Mouse (Mus musculus) hematopoietic stem cell, adult 5-6 weeks (primary cell): ENCODE results near the gene Hipk1. TPM values are rescaled to one million over a fixed set of nuclear protein-coding genes. Genes with fewer than 3 reads are reported as not detected.

Experiments used
- ATAC-seq, 2 experiments: fragments of 125-278 bp in 1 of 2; replicated peaks in 1 of 2; 2 replicates each; pipeline ENCODE4 v1.8.0; 2016 to 2017; ENCODE audit warnings: inconsistent platforms in 2 of 2, mild to moderate bottlenecking in 2 of 2, moderate number of reproducible peaks in 2 of 2, low read depth in 1 of 2, moderate TSS enrichment in 1 of 2; ENCODE audit not compliant: low FRiP score in 2 of 2, poor library complexity in 2 of 2, severe bottlenecking in 2 of 2, insufficient read depth in 1 of 2, low TSS enrichment in 1 of 2
- total RNA-seq: library from RNA; stranded (forward); fragments of 172-1452, 232-1000 nt; gene quantifications from 2 replicates; pipeline ENCODE4 v1.2.3, GENCODE M21; 2017

Hipk1 gene
- total RNA-seq, 1 experiment from 2014 or later = 128 TPM

DNA sequence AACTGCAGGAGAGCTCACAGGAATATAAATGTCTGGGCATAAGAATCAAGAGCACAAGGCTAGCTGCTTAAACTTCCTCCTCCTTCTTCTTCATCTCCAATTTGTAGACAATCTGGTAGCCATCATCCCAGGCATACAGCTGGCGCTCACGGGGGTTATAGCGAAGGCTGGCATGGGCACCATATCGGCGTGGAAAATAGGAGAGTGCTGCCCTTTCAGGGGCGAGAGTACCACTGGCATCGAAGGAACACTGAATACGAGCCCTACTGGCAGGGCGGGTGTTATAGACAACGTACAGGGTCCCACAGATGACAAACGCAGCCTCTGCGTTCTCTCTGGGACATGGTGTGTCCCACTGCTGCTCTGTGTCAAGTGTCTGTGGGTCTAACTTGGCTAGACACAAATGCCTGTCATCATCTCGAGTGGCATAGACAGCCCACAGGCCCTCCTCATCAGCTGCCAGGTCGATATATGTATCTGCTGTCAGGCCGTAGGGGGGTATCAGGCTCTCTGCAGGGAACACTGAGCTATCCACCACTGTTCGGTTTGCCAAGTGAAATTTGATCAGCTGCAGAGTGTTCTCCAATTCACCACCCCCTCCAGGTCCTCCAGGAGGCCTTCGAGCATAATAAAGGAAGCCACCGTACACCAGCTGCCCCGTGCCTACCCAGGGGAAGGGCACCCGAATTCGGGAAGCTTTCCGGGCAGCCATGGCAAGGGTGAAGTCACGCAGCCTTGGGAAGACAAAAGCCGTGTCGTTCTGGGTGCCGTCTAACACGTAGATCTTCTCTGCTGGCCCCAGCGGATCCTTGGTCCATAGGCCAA lies 55.4 kb downstream of the Hipk1 start:
- ATAC-seq = no peak

- no peak for ATAC-seq
Measured at GRCm38 (mm10) chr3:103734696-103735519, 56.5 kb downstream of the Hipk1 start.

DNA sequence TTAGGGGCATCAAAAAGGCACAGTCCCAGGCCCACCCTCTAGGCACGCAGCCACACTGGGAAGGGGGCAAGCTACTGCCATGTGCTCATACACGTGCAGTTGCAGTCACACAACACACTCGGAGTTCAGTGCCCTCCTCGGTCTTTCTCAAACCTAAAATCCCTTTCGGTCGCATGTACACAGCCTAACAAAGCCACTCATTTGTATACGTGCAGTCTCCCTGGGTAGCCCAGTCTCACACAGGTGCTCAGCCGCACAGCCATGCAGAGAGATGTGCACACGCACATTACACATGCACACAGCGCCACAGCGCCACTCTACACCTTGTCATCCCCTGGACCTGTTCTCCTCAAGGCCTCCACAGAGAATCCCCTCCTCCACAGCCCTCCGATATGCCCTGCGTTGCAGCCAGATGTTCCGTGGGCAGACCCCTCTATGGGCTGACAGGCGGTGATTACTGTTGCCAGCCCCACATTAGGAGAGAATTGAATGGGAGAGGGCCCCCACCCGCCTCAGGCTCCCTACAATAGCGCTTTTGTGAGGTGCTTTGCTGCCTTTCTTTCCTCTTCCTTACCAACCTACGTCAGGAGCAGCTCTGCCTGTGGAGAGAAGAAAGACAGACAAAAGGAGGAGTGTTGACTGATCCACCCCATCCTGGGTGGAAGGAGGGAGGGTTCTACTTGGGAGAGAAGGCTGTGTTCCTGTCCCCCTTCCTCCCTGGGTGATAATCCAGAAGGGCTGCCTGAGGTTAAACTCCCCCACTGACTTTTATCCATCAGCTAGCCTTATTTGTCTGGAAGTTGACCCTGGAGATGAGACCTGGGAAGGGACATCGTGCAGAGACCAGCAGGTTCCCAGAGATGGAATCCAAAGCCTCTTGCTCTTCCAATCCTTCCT lies 57.3 kb downstream of the Hipk1 start:
- ATAC-seq = no peak

GRCm38 (mm10) chr3:103733176-103733575 lies 58.2 kb downstream of the Hipk1 start:
- no peak for ATAC-seq

DNA sequence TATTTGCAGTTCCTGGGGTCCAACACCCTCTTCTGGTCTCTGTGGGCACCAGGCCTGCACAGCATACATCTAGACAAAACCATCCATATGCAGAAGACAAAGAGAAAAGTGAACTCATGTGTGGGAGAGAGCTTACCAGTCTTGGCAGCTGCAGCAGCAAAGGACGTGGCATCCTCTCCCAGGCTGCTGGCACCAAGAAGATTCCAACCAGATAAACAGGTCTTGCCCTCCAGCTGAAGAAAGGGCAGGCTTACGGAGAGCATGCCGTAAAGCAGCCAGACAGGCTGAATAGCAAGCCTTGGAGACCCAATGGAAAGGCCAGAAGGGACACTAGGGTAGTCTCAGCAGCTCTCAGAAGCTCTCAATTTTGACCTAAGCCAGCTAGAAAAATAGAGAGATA lies 59.2 kb downstream of the Hipk1 start:
- no peak for ATAC-seq

- ATAC-seq = no peak
Measured at GRCm38 (mm10) chr3:103729850-103730249, 61.5 kb downstream of the Hipk1 start.

GRCm38 (mm10) chr3:103727813-103728326 lies 63.5 kb downstream of the Hipk1 start:
- 0 out of 4 replicates have a peak, but pooled peaks of 1 of the 2 experiments have one; percentile 27 for ATAC-seq

DNA sequence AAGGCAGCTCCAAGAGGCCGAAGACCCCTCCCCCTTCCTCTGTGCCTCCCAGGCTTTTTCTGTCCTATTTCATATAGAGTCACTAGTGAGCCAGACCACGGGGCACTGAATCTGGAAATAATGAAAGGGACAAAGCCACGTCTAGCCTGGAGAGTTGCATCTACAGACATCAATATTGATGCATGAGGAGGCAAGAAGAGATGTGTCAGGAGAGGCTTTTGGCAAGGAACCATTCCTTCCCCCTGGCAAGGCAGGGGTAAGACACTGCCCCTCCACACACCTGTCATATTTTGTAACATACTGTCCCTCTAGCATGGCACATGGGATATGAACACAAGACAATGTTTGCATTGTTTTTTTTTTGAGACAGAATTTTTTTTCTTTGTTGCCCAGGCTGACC lies 64.7 kb downstream of the Hipk1 start:
- no peak for ATAC-seq

DNA sequence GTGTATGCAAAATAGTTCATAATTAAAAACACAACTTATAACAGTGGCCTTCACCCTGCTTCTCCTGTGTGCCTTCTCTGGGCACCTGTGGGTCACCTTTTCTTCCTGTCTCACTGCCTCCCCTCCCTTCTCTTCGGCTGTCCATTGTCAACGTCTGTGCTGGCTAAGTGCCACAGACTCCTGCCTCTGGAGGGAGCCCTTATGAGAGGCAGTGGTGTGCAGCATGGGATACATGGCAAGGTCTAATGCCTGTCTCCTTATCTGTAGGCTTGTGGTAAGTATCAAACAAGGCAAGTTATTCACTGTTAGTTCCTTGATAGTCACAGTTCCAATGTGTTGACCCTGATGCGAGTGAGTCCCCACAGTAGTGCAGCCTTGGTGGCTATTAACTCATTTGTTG lies 67.2 kb downstream of the Hipk1 start:
- ATAC-seq = peak; percentile 29 to 32; a peak in 2 of 4 replicates

GRCm38 (mm10) chr3:103718728-103719127 lies 72.6 kb downstream of the Hipk1 start:
- no peak for ATAC-seq

- ATAC-seq = no peak
Measured at GRCm38 (mm10) chr3:103716774-103717760, 74.3 kb downstream of the Hipk1 start.

DNA sequence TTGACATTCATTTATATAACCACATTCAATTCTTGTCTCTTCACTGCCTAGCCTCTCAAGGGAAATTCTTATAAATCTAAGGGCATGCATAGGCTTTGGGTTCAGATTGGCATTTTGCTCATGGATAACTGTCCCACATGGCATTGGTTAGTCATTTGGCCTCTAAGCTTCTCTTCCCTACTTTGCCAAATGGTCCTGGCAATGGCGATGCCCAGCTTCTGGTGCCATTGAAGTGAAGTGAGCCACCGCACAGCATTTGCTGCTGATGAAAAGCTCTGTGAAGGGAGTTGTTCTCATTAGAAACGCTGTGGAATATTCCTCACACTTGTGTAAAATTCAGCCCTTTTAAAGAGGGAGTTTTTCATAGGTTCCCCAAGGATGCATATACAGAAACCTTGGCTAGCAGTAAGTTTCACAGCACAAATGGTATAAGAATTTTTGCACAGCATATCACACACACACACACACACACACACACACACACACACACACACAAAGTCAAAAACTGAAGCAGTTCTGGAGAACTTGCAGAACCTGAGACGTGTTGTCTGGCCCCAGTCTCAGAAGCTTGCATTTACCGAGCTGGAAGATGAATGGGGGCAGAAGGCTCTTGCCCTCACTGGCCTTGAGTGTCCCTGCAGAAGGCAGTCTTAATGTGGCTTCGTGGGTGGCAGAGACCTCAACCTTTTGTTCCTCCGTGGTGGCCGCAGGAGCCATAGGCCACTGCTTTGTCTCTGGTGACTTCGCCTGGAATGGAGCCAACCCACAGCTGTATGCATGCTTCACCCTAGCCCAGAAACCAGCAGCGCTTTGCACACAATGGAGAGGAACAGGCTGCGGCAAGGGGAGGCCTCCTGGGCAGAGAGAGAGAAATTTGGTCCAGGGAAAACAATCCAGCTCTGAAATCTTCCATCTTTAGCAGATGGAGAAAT lies 75.3 kb downstream of the Hipk1 start:
- peak; percentile 37 to 50; a peak in 3 of 4 replicates for ATAC-seq

- no peak for ATAC-seq
Measured at GRCm38 (mm10) chr3:103714942-103715341, 76.4 kb downstream of the Hipk1 start.

- no peak for ATAC-seq
Measured at GRCm38 (mm10) chr3:103714236-103714875, 77.0 kb downstream of the Hipk1 start.

- ATAC-seq = no peak
Measured at GRCm38 (mm10) chr3:103712196-103712595, 79.2 kb downstream of the Hipk1 start.
